Mouse (Mus musculus) limb, embryonic 14.5 days (tissue): ENCODE results near the gene Ncbp2. TPM values are rescaled to one million over a fixed set of nuclear protein-coding genes. Genes with fewer than 3 reads are reported as not detected.

Experiments
- ATAC-seq: fragments of 200-750 bp; cut with Nextera tagmentation; 2 replicates; pipeline ENCODE4 v1.8.0; 2017; ENCODE audit warnings: low read depth, moderate number of reproducible peaks, moderate TSS enrichment; ENCODE audit not compliant: low FRiP score
- DNase-seq: peaks from one replicate; pipeline ENCODE4 v3.0.0-alpha.2; 2015; ENCODE audit warnings: low spot score
- H3K27ac ChIP-seq: fragments of 300-500 bp; sonication (generic); replicated peaks from 2 replicates; pipeline ENCODE4 v1.5.1; 2014; ENCODE audit warnings: low read depth, mild to moderate bottlenecking, low read length, moderate library complexity, mixed read lengths
- H3K27me3 ChIP-seq: fragments of 300-500 bp; sonication (generic); 2 replicates; pipeline ENCODE4 v1.6.1; 2014; ENCODE audit warnings: low read length, mixed read lengths; ENCODE audit not compliant: control insufficient read depth, insufficient read depth
- H3K36me3 ChIP-seq: fragments of 300-500 bp; sonication (generic); 2 replicates; pipeline ENCODE4 v1.6.1; 2014; ENCODE audit warnings: mild to moderate bottlenecking, low read length, moderate library complexity, mixed read lengths; ENCODE audit not compliant: control insufficient read depth, insufficient read depth
- H3K4me1 ChIP-seq: fragments of 300-500 bp; sonication (generic); 2 replicates; pipeline ENCODE4 v1.6.1; 2014; ENCODE audit warnings: antibody characterized with exemption, low read length, mixed read lengths; ENCODE audit not compliant: control insufficient read depth, insufficient read depth
- H3K4me2 ChIP-seq: fragments of 300-500 bp; sonication (generic); replicated peaks from 2 replicates; pipeline ENCODE4 v1.6.1; 2014; ENCODE audit warnings: low read depth, mild to moderate bottlenecking, low read length, moderate library complexity; ENCODE audit not compliant: severe bottlenecking
- H3K4me3 ChIP-seq: fragments of 300-500 bp; sonication (generic); replicated peaks from 2 replicates; pipeline ENCODE4 v1.5.1; 2014; ENCODE audit warnings: low read length
- H3K9ac ChIP-seq: fragments of 300-500 bp; sonication (generic); 2 replicates; pipeline ENCODE4 v1.6.1; 2014; ENCODE audit warnings: mild to moderate bottlenecking, low read depth, low read length, moderate library complexity; ENCODE audit not compliant: severe bottlenecking
- H3K9me3 ChIP-seq: fragments of 300-500 bp; sonication (generic); 2 replicates; pipeline ENCODE4 v1.6.1; 2016; ENCODE audit warnings: low read length; ENCODE audit not compliant: control insufficient read depth
- POLR2A ChIP-seq: fragments of 200-500 bp; IDR thresholded peaks from 2 replicates; pipeline ENCODE4 v1.8.0; 2012; ENCODE audit warnings: inconsistent platforms, mild to moderate bottlenecking, moderate library complexity, borderline replicate concordance; ENCODE audit not compliant: insufficient read depth, insufficient read length; ENCODE audit errors: extremely low read depth
- WGBS: fragments of 180-500 bp; shearing (Covaris S2); extraction: QIAGEN DNeasy Blood & Tissue Kit; methylation state at CpG from one replicate; pipeline ENCODE4 v1.1.7; 2014; 5-methylcytosine and 5-hydroxymethylcytosine counted together
- polyA plus RNA-seq, 2 experiments: library from polyadenylated mRNA; depleted of rRNA in 1 of 2; stranded (reverse) in 1 of 2; unstranded in 1 of 2; fragments of >200 nt; fragmentation: Nextera tagmentation in 1 of 2; extraction: Ambion mirVana in 1 of 2; gene quantifications; 2 replicates each; pipeline versions ENCODE4 v1.2.1 to v1.2.3; 2012 to 2014

The Ncbp2 gene
- polyA plus RNA-seq, 2 experiments, result 104 to 124 TPM

- H3K4me2 ChIP-seq, result peak overlapping the region; percentile 95
- H3K4me3 ChIP-seq, result peak overlapping the region; percentile 28
- TF ChIP-seq POLR2A, result no peak
- no peaks in the 10 kb centered on the region for H3K36me3 ChIP-seq
- H3K27me3 ChIP-seq, result peaks cover 38% of the 10 kb centered on the region
- no peak for DNase-seq
- no peak overlapping the region for H3K27ac ChIP-seq
- no peak for ATAC-seq
- no peaks in the 10 kb centered on the region for H3K9me3 ChIP-seq
- H3K4me1 ChIP-seq, result peaks cover 10% of the 10 kb centered on the region
- 5% methylated on average over 36 of the region's 36 CpGs for WGBS
- H3K9ac ChIP-seq, result peak overlapping the region; percentile 3
These were observed 13.0 kb upstream of the Ncbp2 start for GRCm38 (mm10) chr16:31935091-31935979.

GRCm38 (mm10) chr16:31936568-31936967 is 11.7 kb upstream of the Ncbp2 start:
- Histone ChIP-seq H3K4me3 (no peak overlapping the region), H3K4me2 (no peak overlapping the region), H3K9me3 (no peaks in the 10 kb centered on the region), H3K27me3 (peaks cover 38% of the 10 kb centered on the region), H3K36me3 (no peaks in the 10 kb centered on the region), H3K27ac (no peak overlapping the region), H3K4me1 (peaks cover 10% of the 10 kb centered on the region), H3K9ac (no peak overlapping the region)
- DNase-seq (no peak), ATAC-seq (no peak)
- 86% methylated on average over 4 of the region's 4 CpGs for WGBS
- TF ChIP-seq POLR2A, result no peak

GRCm38 (mm10) chr16:31938856-31939255 is 9.5 kb upstream of the Ncbp2 start:
- no peak for TF ChIP-seq POLR2A
- Histone ChIP-seq H3K4me1 (peaks cover 3% of the 10 kb centered on the region; the same call in 1 of the 2 replicates), H3K4me2 (no peak overlapping the region), H3K9ac (no peak overlapping the region), H3K9me3 (no peaks in the 10 kb centered on the region), H3K4me3 (no peak overlapping the region), H3K27ac (no peak overlapping the region), H3K36me3 (no peaks in the 10 kb centered on the region), H3K27me3 (peaks cover 28% of the 10 kb centered on the region)
- WGBS, result 64% methylated on average over 6 of the region's 6 CpGs
- ATAC-seq (no peak), DNase-seq (no peak)

GRCm38 (mm10) chr16:31940586-31940985 is 7.7 kb upstream of the Ncbp2 start:
- H3K9me3 ChIP-seq, result no peaks in the 10 kb centered on the region
- H3K4me1 ChIP-seq, result no peaks in the 10 kb centered on the region
- H3K4me3 ChIP-seq, result no peak overlapping the region
- ATAC-seq (no peak), DNase-seq (no peak)
- H3K27me3 ChIP-seq, result peaks cover 11% of the 10 kb centered on the region
- no peaks in the 10 kb centered on the region; the same call in 1 of the 2 replicates for H3K36me3 ChIP-seq
- H3K27ac ChIP-seq, result no peak overlapping the region
- H3K4me2 ChIP-seq, result no peak overlapping the region
- H3K9ac ChIP-seq, result no peak overlapping the region
- 66% methylated on average over 2 of the region's 2 CpGs for WGBS
- no peak for TF ChIP-seq POLR2A

- no peaks in the 10 kb centered on the region; the same call in 1 of the 2 replicates for H3K36me3 ChIP-seq
- DNase-seq (peak; percentile 83), ATAC-seq (peak; percentile 38; the same call in 1 of the 2 replicates)
- no peak overlapping the region for H3K4me3 ChIP-seq
- no peaks in the 10 kb centered on the region for H3K27me3 ChIP-seq
- H3K9ac ChIP-seq, result no peak overlapping the region
- no peak overlapping the region for H3K27ac ChIP-seq
- no peak for TF ChIP-seq POLR2A
- H3K4me2 ChIP-seq, result peak overlapping the region; percentile 5; the same call in 1 of the 2 replicates
- H3K4me1 ChIP-seq, result peaks cover 10% of the 10 kb centered on the region
- no peaks in the 10 kb centered on the region for H3K9me3 ChIP-seq
- 3% methylated on average over 10 of the region's 10 CpGs for WGBS
These were observed 4.3 kb upstream of the Ncbp2 start for GRCm38 (mm10) chr16:31943980-31944379.
